Mouse (Mus musculus) c-Kit-positive CD71-positive TER-119-negative erythroid progenitor cells, embryonic 14.5 days (primary cell): Measurements from ENCODE around the gene Tmem39a.

Source experiments
- DNase-seq: peaks from one replicate; pipeline ENCODE4 v3.0.0-alpha.2; 2013; ENCODE audit warnings: low read depth

Tmem39a gene

DNA sequence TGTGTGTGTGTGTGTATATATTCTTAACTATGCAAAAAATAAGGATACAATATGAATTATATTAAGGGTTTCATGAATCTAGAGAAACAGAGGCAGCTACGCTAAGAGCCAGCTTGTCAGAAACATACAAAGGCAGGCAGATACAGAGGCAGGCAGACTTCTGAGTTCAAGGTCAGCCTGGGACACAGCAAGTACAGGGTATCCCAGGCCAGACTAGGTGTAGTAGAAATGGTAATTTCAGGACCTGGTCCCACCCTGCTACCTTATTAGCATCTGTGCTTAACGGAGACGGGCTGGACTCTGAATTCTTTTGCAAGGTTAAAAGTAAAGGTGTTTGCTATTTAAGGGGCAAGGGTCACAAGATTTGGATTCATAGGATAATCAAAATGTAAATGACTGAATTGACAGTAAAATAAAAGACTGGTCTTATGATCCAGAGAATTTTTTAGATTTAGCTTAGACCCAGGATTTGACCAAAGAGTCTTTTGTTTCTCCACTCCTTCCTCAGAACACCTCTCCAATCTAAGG, at the start of gene Tmem39a:
TSS of gene Tmem39a (plus strand) at position 478 of the 528 bp plus-strand sequence.
- no peak for DNase-seq

- no peak for DNase-seq
Measured at GRCm38 (mm10) chr16:38510846-38511245, 47.7 kb upstream of the Tmem39a start.

- no peak for DNase-seq
Measured at GRCm38 (mm10) chr16:38519140-38519539, 39.4 kb upstream of the Tmem39a start.

DNA sequence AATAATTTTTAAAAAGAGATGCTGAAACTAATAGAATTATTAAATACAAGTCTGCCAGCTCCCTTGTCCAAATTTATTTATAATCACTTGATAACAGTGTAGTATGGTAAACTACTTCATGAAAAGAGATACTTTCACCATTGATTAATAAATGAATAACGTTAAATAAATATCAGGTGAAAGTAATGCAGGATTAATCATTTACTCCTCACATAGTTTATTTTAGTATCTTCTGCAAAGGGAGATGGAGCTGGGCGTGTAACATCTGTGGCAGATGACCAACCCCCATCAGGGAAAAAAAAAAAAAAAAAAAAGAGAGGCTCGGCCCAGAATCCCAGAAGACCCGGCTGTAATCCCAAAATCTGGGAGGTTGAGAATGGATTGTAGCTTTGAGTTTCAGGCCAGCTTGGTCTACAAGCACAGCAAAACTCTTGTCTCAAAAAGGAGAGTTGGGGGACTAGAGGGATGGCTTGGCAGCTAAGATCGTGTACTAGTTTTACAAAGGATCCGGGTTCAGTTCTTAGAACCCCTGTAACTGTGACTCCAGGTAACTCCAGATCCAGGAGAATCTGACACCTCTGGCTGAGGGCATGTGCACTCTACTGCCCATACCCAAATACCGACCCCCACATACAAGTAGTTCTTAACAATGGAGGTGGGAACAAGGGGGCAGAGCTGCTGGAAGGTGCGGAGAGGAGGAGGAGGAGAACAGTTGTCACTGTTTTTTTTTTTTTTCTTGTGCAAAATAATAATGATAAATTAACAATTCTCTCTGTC, 37.1 kb upstream of the Tmem39a start:
- DNase-seq = peak; percentile 32

- peak; percentile 95 for DNase-seq
Measured at GRCm38 (mm10) chr16:38522129-38523084, 36.1 kb upstream of the Tmem39a start, which contains the start of gene Timmdc1. TSS of gene Timmdc1 (minus strand) at chr16:38522663.

GRCm38 (mm10) chr16:38526264-38526663, 32.2 kb upstream of the Tmem39a start:
- peak; percentile 72 for DNase-seq

DNA sequence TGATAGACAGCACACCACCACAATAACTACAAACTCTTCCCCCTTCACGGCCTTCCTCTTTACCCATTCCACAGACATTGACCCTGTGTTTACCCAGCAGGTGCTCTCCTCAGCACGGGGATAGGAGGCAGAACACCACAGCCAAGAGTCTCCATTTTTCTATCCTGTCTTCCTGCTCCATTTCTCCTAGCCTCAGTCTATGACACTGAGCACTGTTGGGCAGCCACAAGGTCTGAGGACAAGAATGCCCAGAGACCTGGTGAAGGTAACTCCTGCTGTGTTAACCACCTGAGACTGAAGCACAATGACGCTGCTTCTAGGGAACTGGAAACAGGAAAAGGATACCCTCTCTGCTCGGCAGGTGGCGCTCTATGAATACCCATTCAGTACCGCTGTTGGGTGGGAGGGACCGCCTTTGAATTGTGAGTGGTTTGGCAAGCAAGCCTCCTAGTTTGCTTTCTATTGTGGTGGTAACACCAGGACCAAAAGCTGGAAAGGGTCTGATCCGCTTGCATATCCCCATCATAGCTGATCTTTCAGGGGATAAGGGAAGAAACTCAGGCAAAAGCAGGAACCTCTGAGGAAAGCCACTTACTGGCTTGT, 21.9 kb upstream of the Tmem39a start:
- peak; percentile 76 for DNase-seq

DNA sequence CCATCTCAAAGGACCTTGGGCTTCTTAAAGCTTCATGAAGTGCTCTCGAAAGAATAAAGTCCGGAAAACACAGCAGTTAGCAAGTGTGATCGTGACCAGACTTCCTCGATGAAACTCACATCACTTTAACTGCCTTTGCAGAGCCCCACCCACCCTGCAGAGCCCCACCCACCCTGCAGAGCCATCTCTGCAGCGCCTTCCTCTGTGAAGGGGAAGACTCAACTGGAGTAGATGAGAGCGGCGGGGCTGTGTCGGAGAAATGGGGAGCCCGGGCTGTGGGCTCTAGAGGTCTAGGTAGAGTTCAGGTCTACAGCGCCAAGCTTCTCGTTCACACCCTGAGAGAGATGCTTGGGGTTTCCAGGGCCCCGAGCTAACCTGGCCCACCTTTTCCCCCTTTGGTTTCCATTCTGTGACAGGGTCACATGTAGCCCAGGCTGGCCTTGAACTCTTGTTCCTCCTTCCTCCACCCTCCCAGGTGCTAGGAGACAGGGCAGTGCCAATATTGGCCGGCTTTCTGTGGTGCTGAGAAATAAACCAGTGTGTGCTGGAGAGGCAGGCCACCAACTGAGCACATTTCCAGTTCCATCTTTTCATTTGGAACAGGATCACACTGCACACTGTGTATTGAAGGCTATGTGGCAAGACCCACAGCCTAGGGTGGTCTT, 19.6 kb upstream of the Tmem39a start:
- DNase-seq = peak; percentile 31

DNA sequence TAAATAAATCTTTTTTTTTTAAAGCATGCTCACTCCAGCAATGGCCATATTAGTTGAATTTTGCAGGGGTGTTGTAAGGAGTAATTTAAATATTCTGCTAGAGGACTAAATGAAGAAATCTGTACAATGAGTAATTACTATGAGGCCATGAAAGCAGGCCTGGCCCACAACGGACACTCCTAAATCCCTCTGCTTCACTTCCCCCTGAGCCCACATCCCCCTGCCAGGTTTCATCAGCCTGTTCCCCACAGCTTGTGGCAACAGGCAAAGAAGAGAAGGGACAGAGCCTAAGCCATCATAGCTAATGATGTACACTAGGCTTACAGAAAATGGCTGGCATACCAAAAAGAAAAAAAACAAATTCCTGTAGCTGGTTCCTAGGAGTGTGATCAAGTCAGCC, 10.5 kb upstream of the Tmem39a start:
- no peak for DNase-seq

DNA sequence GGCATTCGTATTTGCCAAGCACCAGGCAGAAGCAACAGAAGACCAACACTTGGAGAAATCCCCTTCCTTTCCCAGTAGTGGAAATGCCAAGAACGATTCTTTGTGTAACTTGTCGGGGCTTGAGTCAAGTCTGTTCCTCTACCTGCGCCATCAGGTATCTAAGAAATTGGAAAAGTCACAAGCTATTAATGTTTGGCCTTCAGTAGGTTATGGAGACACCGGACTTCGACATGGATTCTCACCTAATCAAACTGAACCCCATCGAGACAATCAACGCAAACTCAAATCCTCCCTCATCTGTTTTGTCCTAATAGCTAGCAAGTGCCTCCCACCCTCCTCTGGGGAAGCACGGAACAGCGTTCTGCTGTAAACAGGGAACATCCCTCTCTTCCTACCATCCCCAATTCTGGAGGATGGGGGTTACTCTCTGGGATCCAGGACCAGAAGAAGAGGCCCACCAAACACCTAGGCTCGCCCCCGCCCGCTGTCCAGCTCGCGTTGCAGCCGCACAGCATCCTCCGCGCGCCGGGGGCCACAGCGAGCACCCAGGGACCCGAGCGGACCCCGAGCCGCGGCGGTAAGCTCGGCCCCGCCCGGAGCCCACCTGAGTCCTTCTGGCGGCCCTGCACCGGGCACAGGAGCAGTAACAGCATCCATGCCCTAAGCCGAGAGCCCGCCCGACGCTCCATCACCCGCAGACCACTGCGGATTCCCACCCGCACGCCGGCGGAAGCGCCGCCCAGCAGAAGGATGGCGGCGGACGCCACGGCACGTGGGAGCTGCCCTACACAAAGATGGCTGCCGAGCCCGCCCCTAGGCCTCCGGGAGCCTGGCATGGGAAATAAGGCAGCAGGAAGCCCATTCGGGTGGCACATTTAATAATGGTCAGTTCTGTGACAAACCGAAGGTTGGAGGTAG, 8.8 kb upstream of the Tmem39a start, which contains the start of gene Poglut1:
TSS of gene Poglut1 (minus strand) at position 780 of the 918 bp plus-strand sequence.
- DNase-seq = peak; percentile 54

DNA sequence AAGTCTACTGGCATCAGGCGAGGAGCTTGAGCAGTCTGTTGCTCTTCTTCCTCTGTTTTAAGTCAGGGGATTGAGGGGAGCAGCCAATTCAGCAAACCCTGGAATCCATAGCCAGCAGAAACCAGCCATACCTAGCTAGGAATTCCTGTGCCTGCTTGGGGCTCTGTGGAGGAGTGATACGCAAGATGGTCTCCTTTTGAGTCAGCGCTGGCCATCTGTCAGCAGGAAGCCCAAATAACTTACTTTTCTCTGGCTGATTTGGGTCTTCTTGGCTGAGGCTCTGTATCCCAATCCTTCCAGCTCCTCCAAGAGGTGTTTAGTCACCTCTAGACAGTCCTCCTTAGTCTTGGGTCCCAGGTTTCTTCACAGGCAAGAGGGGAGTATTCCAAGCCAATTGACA, 2.5 kb upstream of the Tmem39a start:
- no peak for DNase-seq

DNA sequence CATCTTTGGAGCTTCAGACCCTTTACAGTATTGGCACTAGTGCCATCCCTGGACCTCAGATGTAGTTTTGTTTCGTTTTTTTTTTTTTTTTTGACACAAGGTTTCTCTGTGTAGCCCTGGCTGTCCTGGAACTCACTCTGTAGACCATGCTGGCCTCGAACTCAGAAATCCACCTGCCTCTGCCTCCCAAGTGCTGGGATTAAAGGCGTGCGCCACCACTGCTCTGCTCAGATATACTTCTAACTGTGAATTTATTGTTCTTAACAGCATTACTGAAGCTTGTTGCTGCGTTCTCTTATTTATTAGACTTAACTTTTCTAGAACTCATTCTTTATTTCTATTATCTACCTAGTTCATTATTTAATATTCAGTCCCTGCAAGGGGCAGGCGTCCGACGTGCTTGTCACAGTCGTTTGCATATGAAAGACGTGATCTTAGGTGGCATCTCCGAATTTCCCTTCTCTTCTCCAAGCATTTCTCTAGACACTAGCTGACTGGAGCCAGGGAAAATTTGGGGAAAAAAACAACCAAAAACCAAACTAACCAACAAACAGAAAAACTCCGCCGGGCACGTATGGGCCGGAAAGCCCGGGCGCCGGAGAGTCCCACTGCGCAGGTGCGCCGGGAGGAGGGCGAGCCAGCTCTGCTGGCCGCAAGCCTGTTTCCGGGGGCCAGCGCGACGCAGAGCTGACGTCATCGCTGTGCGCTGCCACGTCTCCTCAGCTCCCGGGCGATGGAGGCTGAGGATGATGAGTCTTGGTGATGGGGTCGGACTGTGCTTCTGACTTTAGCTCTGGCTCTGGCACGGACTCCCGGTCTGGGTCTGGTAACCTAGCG, 3.9 kb downstream of the Tmem39a start:
- peak; percentile 90 for DNase-seq

GRCm38 (mm10) chr16:38562968-38563327, 4.5 kb downstream of the Tmem39a start:
- DNase-seq = peak; percentile 20

DNA sequence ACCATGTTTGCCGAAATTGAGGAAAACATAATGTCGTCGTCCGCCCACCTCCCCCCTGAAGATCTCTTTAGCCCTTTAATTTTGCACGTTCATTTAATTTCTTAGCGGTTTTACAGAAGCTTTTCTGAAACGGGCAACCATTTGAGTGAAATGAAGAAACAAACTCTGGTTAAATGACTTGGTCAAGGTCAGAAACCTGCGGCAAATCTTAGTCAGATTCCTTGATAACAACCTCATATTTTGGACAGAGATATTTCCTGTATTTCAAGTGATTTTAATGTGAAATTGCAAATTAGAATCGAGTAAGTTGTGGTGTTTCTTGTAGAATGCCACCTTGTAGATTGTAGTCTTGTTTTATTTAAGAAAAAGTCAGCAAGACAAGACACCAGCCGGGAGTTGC, 5.0 kb downstream of the Tmem39a start:
- no peak for DNase-seq

DNA sequence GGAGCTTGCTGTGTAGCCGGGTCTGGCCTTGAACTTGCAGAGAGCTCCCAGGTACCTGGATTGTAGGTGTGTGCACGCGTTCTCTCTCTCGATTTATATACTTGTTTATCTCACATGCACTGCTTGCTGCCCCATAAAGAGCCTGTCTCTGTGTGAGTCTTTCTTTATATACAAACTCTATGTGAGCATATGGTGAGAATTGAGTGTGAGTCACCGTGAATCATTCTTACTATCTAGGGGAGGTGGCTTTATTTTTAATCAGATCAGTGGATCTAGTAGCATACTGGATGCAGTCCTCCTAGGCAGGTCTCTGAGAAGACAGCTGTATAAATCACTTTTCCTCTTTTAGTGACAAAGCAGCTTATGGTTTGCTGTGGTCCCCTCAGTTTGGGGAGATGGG, 9.7 kb downstream of the Tmem39a start:
- DNase-seq = no peak

DNA sequence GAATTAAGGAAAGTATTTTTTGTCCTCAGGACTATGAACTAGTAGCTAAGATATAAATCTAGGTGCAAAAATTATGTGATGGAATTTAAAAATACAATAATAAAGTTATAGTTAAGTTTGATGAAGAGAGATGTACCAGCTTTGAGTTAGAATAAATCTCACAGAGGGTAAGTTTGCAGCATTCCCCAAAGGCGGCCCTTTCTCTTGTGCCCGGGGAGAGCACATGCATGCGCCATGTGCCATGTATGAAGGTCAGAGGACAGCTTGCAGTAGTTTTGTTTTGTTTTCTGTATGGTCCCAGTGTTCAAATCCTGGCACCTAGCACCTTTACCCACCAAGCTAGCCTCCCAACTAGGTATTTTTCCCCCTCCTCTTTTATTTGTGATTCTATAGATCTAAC, 13.0 kb downstream of the Tmem39a start:
- DNase-seq = no peak

DNA sequence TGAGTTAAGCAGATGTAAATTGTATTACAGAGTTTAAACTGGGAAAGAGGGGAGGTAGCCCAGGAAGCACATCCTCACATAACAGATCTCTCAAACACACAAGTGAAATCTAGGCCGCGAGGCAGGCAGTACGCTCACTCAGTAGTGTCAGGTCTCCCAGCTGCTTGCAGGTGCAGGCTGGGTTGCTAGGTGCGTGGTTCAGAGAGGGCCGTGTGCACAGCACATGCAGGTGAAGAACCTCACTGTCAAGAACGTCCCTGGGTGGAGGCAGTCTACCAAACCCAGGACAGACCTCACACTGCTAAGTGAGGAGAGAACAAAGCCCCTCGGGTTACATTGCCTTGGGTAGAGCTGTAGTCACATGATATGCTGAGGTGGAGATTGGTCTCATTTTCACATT, 26.3 kb downstream of the Tmem39a start:
- no peak for DNase-seq

- no peak for DNase-seq
Measured at GRCm38 (mm10) chr16:38585186-38585585, 26.7 kb downstream of the Tmem39a start.

DNA sequence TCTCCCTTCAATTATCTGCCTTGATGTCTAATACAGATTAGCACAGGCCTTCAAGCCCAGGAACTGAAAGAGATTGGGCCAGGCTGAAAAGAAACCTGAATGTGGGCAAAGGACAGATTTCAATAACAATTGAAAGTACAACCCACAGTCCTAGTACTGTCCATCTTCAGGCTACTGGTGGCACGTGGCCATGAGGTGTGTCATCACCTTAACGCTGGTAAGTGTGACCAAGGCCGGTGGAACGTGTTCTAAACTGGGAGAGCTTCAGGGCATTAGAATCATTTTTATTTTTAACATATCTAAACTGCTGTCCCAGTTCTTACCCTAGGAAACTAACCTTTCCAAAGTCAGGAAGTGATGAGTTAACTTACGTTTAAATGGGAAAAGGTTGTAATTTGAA, 28.7 kb downstream of the Tmem39a start:
- no peak for DNase-seq

GRCm38 (mm10) chr16:38587572-38587971, 29.1 kb downstream of the Tmem39a start:
- no peak for DNase-seq
